Mouse (Mus musculus) ES-E14 (cell line): ENCODE measurements around the gene Scg3.

Source experiments
- HCFC1 ChIP-seq: IDR thresholded peaks from 2 replicates; pipeline ENCODE4 v1.6.1; 2012; ENCODE audit warnings: low read length, inconsistent platforms, borderline replicate concordance; ENCODE audit not compliant: insufficient read depth
- ZNF384 ChIP-seq: IDR thresholded peaks from 2 replicates; pipeline ENCODE4 v1.6.1; 2012; ENCODE audit warnings: low read depth, low read length, inconsistent platforms

- TF ChIP-seq ZNF384 (no peak), HCFC1 (no peak)
Measured at GRCm38 (mm10) chr9:75665364-75665763, 18.5 kb downstream of the Scg3 start.
